Comparison of ENCODE assay signal across 26 mouse cellular contexts in genomic region chr6:122383211-122383610, GRCm38 (mm10). TPM values are rescaled to one million over a fixed set of nuclear protein-coding genes. Genes with fewer than 3 reads are reported as not detected.
A peak's percentile ranks its signal among the peaks of the same experiment; 100 is the strongest.
DNase-seq lines count a peak whose midpoint lies in the region; ATAC-seq lines count a peak whose summit lies in the region.
"Had no signal": no experiment of that assay in that cellular context is flagged by ENCODE, and none has a peak within 500 bp of the region (broad histone marks: within the 10 kb centered on the region; RNA-seq: fewer than 3 reads in every experiment).

No protein-coding gene starts in this region.

- no peaks in the 10 kb centered on the region for H3K36me3 ChIP-seq in hindbrain, embryonic 10.5 days
- H3K36me3 ChIP-seq: embryonic facial prominence, embryonic 13.5 days; embryonic facial prominence, embryonic 15.5 days; forebrain, embryonic 10.5 days; forebrain, embryonic 15.5 days had no signal

- peak; percentile 41 for DNase-seq in heart, adult 11 months
- no peak for DNase-seq in heart, postnatal 25 days (ENCODE audit: low spot score)
- no peak for DNase-seq in hindbrain, embryonic 10.5 days (ENCODE audit: low spot score)
- no peak for DNase-seq in layer of hippocampus, postnatal 36 days
- no peak for DNase-seq in kidney, postnatal 25 days
- DNase-seq: adrenal gland, adult 8-10 months; adrenal gland, postnatal 14 days; adrenal gland, postnatal 36 days; cerebellum, adult 11-12 months; cerebellum, adult 2 months; cerebellum, adult 9-10 months; cerebellum, postnatal 10 days; cerebellum, postnatal 25 days; embryo, embryonic 11 days; forebrain, postnatal 0 days had no signal

- H3K9me3 ChIP-seq in hindbrain, embryonic 10.5 days: no peaks in the 10 kb centered on the region
- H3K9me3 ChIP-seq: embryonic facial prominence, embryonic 13.5 days; embryonic facial prominence, embryonic 15.5 days; forebrain, embryonic 10.5 days; forebrain, embryonic 13.5 days; forebrain, embryonic 15.5 days; G1E had no signal

- no peak overlapping the region for H3K4me3 ChIP-seq in hindbrain, embryonic 10.5 days
- H3K4me3 ChIP-seq: embryonic facial prominence, embryonic 13.5 days; embryonic facial prominence, embryonic 15.5 days; erythroblast, embryonic 14.5 days; forebrain, embryonic 10.5 days; forebrain, embryonic 13.5 days; forebrain, embryonic 15.5 days had no signal

- no peaks in the 10 kb centered on the region for H3K27me3 ChIP-seq in hindbrain, embryonic 10.5 days (ENCODE audit: insufficient read depth, poor library complexity, severe bottlenecking)
- H3K27me3 ChIP-seq: embryonic facial prominence, embryonic 13.5 days; embryonic facial prominence, embryonic 15.5 days; forebrain, embryonic 13.5 days; forebrain, embryonic 15.5 days had no signal

- H3K27ac ChIP-seq in hindbrain, embryonic 10.5 days: no peak overlapping the region
- H3K27ac ChIP-seq: embryonic facial prominence, embryonic 13.5 days; embryonic facial prominence, embryonic 15.5 days; forebrain, embryonic 10.5 days; forebrain, embryonic 13.5 days; forebrain, embryonic 15.5 days had no signal

- intact Hi-C loops in heart, postnatal 25 days (cut with DNase I): no loop called here

- no peaks in the 10 kb centered on the region for H3K4me1 ChIP-seq in hindbrain, embryonic 10.5 days (replicated peaks)
- H3K4me1 ChIP-seq: embryonic facial prominence, embryonic 15.5 days; forebrain, embryonic 10.5 days; forebrain, embryonic 13.5 days; forebrain, embryonic 15.5 days had no signal

- 87% methylated on average over 5 of the region's 5 CpGs for WGBS in hindbrain, embryonic 10.5 days

- ATAC-seq in common myeloid progenitor, adult 5-6 weeks (replicated peaks; ENCODE audit: low read depth, poor library complexity, severe bottlenecking): peak; percentile 59
- ATAC-seq in megakaryocyte progenitor cell, adult 5-6 weeks (replicated peaks; ENCODE audit: poor library complexity): peak; percentile 30; the same call in 1 of the 2 replicates
- ATAC-seq: activated CD4-positive, CD25-positive, alpha-beta regulatory T cell, adult 4 months; forebrain, embryonic 13.5 days; forebrain, embryonic 15.5 days; forebrain, postnatal 0 days; Patski had no signal

RNA-seq across cellular contexts. Expression of gene Phc1, which starts 42.9 kb away (rescaled TPM):
- total RNA-seq in heart, postnatal 25 days (2021): 10 to 100 TPM; 17.1 to 18.7 TPM
- 8.9 and 13.0 TPM in 2 replicates for total RNA-seq in common myeloid progenitor, adult 5-6 weeks (2017)
- total RNA-seq in megakaryocyte progenitor cell, adult 5-6 weeks (2015): 7.6 and 9.4 TPM in 2 replicates
- total RNA-seq in megakaryocyte progenitor cell, adult 5-6 weeks (2017): 4.1 and 9.6 TPM in 2 replicates
- polyA plus RNA-seq in hindbrain, embryonic 10.5 days (2016; fragmentation: Nextera tagmentation; extraction: Ambion mirVana): 25.9 and 29.7 TPM in 2 replicates
- total RNA-seq in layer of hippocampus, postnatal 36 days (2021): 10 to 100 TPM; 63.2 to 63.8 TPM
